Mouse (Mus musculus) midbrain, embryonic 16.5 days (tissue): ENCODE data around the gene Twsg1. TPM values are rescaled to one million over a fixed set of nuclear protein-coding genes. Genes with fewer than 3 reads are reported as not detected.

ENCODE experiments used
- ATAC-seq: fragments of 200-750 bp; cut with Nextera tagmentation; 2 replicates; pipeline ENCODE4 v1.8.0; 2017; ENCODE audit warnings: moderate TSS enrichment
- H3K27ac ChIP-seq: fragments of 300-500 bp; sonication (generic); 2 replicates; pipeline ENCODE4 v1.5.1; 2014; ENCODE audit warnings: mild to moderate bottlenecking, low read length, mixed read lengths
- H3K27me3 ChIP-seq: fragments of 300-500 bp; sonication (generic); 2 replicates; pipeline ENCODE4 v1.6.1; 2014; ENCODE audit warnings: low read depth, low read length, mixed read lengths; ENCODE audit not compliant: control insufficient read depth, insufficient read depth
- H3K36me3 ChIP-seq: fragments of 300-500 bp; sonication (generic); 2 replicates; pipeline ENCODE4 v1.6.1; 2014; ENCODE audit warnings: mild to moderate bottlenecking, low read length, moderate library complexity, mixed read lengths; ENCODE audit not compliant: control insufficient read depth, insufficient read depth
- H3K4me1 ChIP-seq: fragments of 300-500 bp; sonication (generic); 2 replicates; pipeline ENCODE4 v1.6.1; 2014; ENCODE audit warnings: mild to moderate bottlenecking, low read length, mixed read lengths; ENCODE audit not compliant: control insufficient read depth, insufficient read depth
- H3K4me2 ChIP-seq: fragments of 300-500 bp; sonication (generic); 2 replicates; pipeline ENCODE4 v1.6.1; 2014; ENCODE audit warnings: mild to moderate bottlenecking, low read length, mixed read lengths
- H3K4me3 ChIP-seq: fragments of 300-500 bp; sonication (generic); 2 replicates; pipeline ENCODE4 v1.5.1; 2014; ENCODE audit warnings: low read depth, mild to moderate bottlenecking, low read length, moderate library complexity, mixed read lengths
- H3K9ac ChIP-seq: fragments of 300-500 bp; sonication (generic); 2 replicates; pipeline ENCODE4 v1.6.1; 2014; ENCODE audit warnings: low read depth, low read length, mixed read lengths
- H3K9me3 ChIP-seq: fragments of 300-500 bp; sonication (generic); replicated peaks from 2 replicates; pipeline ENCODE4 v1.6.1; 2014; ENCODE audit warnings: mild to moderate bottlenecking, low read length, mixed read lengths; ENCODE audit not compliant: control insufficient read depth, poor library complexity, severe bottlenecking
- WGBS: fragments of 180-500 bp; shearing (Covaris S2); extraction: QIAGEN DNeasy Blood & Tissue Kit; methylation state at CpG from one replicate; pipeline ENCODE4 v1.1.7; 2014; 5-methylcytosine and 5-hydroxymethylcytosine counted together
- polyA plus RNA-seq: library from polyadenylated mRNA; unstranded; fragments of >200 nt; fragmentation: Nextera tagmentation; extraction: Ambion mirVana; gene quantifications from 2 replicates; pipeline ENCODE4 v1.2.1, GENCODE M21; 2015

Gene Twsg1
- polyA plus RNA-seq, 1 experiment from 2014 or later: 47.1 TPM

DNA sequence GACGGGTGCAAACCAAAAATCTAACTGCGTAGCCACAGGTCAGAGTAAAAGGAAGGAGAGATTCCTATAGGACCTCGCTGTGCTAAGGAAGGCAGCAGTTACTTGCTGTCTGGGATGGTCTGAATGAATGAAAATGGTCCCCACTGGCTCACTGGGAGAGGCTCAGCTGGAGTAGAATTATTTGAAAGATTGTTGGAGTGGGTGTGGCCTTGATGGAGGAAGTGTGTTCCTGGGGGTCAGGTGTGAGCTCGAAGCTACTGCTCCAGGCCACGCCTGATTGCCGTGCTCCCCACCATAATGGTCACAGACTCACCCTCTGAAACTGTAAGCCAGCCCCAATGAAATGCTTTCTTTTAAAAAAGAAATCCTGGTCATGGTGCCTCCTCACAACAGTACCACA lies 9.8 kb downstream of the Twsg1 start:
- no peak overlapping the region for H3K4me3 ChIP-seq
- H3K27ac ChIP-seq: no peak overlapping the region
- WGBS: 88% methylated on average over 6 of the region's 6 CpGs
- peaks cover 11% of the 10 kb centered on the region; the same call in 1 of the 2 replicates for H3K36me3 ChIP-seq
- H3K4me1 ChIP-seq: no peaks in the 10 kb centered on the region
- H3K9me3 ChIP-seq: no peaks in the 10 kb centered on the region
- H3K27me3 ChIP-seq: no peaks in the 10 kb centered on the region
- ATAC-seq: no peak
- no peak overlapping the region for H3K9ac ChIP-seq
- no peak overlapping the region for H3K4me2 ChIP-seq

DNA sequence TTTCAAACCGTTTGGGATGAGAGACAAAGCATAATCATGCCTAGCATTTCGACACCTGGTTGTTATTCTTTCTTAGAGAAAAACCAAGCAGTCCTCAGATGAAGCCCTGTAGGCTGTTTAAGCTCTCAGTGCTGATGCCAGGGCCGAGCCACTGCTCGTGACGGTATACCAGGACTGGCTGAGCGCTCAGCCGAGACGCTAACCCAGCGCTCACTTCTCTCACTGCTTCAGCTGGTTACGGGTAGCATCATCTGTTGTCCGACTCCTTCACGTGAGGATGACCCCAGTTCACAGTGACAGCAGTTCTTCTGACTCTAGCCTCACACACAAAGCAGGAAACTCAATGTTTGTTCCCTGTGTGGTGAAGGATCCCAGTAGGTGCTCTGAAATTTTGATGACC lies 10.8 kb downstream of the Twsg1 start:
- WGBS: 72% methylated on average over 12 of the region's 12 CpGs
- no peak overlapping the region for H3K27ac ChIP-seq
- H3K9me3 ChIP-seq: no peaks in the 10 kb centered on the region
- H3K9ac ChIP-seq: no peak overlapping the region
- H3K36me3 ChIP-seq: peaks cover 15% of the 10 kb centered on the region; the same call in 1 of the 2 replicates
- H3K4me1 ChIP-seq: no peaks in the 10 kb centered on the region
- no peak overlapping the region for H3K4me3 ChIP-seq
- no peak for ATAC-seq
- H3K4me2 ChIP-seq: no peak overlapping the region
- no peaks in the 10 kb centered on the region for H3K27me3 ChIP-seq

GRCm38 (mm10) chr17:65939461-65940192 lies 11.4 kb downstream of the Twsg1 start:
- Histone ChIP-seq H3K9ac (no peak overlapping the region), H3K4me3 (no peak overlapping the region), H3K4me1 (no peaks in the 10 kb centered on the region), H3K27ac (no peak overlapping the region), H3K4me2 (no peak overlapping the region), H3K27me3 (no peaks in the 10 kb centered on the region), H3K9me3 (no peaks in the 10 kb centered on the region), H3K36me3 (peaks cover 15% of the 10 kb centered on the region; the same call in 1 of the 2 replicates)
- no peak for ATAC-seq
- WGBS: 74% methylated on average over 14 of the region's 14 CpGs

DNA sequence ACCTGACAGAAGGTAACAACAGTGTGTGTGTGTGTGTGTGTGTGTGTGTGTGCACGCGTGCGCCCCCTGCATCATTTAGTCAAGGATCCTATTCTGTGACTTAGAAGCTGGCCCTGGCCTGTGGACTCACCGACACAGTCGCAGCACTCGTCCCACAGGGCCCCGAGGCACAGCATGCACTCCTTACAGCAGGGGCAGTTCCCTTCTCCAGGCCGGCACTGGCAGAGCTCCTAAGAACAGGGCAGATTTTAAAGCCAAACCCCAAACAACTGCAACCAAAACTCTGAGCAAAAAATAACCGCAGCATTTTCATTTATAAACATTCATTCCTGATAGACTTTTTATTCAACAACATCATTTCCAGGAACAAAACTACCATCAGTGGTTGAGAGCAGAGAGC lies 13.4 kb downstream of the Twsg1 start:
- Histone ChIP-seq H3K9ac (no peak overlapping the region), H3K27ac (no peak overlapping the region), H3K4me3 (no peak overlapping the region), H3K9me3 (no peaks in the 10 kb centered on the region), H3K36me3 (peaks cover 25% of the 10 kb centered on the region), H3K27me3 (no peaks in the 10 kb centered on the region), H3K4me1 (no peaks in the 10 kb centered on the region), H3K4me2 (no peak overlapping the region)
- ATAC-seq: no peak
- 92% methylated on average over 9 of the region's 9 CpGs for WGBS

DNA sequence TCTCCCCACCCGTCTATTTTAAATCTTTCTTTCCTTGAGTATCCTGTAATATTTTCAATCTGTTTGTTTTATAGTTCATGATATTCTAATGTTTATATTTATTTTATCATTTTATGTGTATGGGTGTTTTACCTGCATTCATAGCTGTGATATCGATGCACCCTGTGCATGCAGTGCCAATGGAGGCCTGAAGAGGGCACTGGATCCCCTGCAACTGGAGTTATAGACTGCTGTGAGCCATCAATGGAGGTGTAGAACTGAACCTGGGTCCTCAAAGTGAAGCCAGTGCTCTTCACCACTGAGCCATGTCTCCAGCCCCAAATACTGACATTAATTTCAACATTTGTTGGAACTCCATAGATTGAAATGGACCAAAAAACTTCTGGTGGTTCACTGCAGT lies 17.3 kb downstream of the Twsg1 start:
- Histone ChIP-seq H3K9me3 (no peaks in the 10 kb centered on the region), H3K27me3 (no peaks in the 10 kb centered on the region), H3K36me3 (peaks cover 29% of the 10 kb centered on the region), H3K9ac (no peak overlapping the region), H3K27ac (no peak overlapping the region), H3K4me1 (peaks cover 2% of the 10 kb centered on the region; the same call in 1 of the 2 replicates), H3K4me2 (no peak overlapping the region), H3K4me3 (no peak overlapping the region)
- 96% methylated on average over 2 of the region's 2 CpGs for WGBS
- ATAC-seq: no peak

- no peak overlapping the region for H3K9ac ChIP-seq
- no peaks in the 10 kb centered on the region for H3K9me3 ChIP-seq
- H3K27me3 ChIP-seq: no peaks in the 10 kb centered on the region
- WGBS: 24% methylated on average over 6 of the region's 6 CpGs
- no peak overlapping the region for H3K4me3 ChIP-seq
- no peak overlapping the region for H3K4me2 ChIP-seq
- peaks cover 32% of the 10 kb centered on the region for H3K36me3 ChIP-seq
- ATAC-seq: peak; percentile 39
- peak overlapping the region; percentile 30; the same call in 1 of the 2 replicates for H3K27ac ChIP-seq
- H3K4me1 ChIP-seq: peaks cover 2% of the 10 kb centered on the region; the same call in 1 of the 2 replicates
These were observed 19.5 kb downstream of the Twsg1 start for GRCm38 (mm10) chr17:65931525-65931924.

- peaks cover 2% of the 10 kb centered on the region; the same call in 1 of the 2 replicates for H3K4me1 ChIP-seq
- H3K4me3 ChIP-seq: no peak overlapping the region
- H3K9me3 ChIP-seq: no peaks in the 10 kb centered on the region
- no peak overlapping the region for H3K9ac ChIP-seq
- peak overlapping the region; percentile 30; the same call in 1 of the 2 replicates for H3K27ac ChIP-seq
- H3K36me3 ChIP-seq: peaks cover 30% of the 10 kb centered on the region
- no peak overlapping the region for H3K4me2 ChIP-seq
- no peaks in the 10 kb centered on the region for H3K27me3 ChIP-seq
- WGBS: 82% methylated on average over 6 of the region's 6 CpGs
- no peak for ATAC-seq
These were observed 20.1 kb downstream of the Twsg1 start for GRCm38 (mm10) chr17:65930960-65931359.

DNA sequence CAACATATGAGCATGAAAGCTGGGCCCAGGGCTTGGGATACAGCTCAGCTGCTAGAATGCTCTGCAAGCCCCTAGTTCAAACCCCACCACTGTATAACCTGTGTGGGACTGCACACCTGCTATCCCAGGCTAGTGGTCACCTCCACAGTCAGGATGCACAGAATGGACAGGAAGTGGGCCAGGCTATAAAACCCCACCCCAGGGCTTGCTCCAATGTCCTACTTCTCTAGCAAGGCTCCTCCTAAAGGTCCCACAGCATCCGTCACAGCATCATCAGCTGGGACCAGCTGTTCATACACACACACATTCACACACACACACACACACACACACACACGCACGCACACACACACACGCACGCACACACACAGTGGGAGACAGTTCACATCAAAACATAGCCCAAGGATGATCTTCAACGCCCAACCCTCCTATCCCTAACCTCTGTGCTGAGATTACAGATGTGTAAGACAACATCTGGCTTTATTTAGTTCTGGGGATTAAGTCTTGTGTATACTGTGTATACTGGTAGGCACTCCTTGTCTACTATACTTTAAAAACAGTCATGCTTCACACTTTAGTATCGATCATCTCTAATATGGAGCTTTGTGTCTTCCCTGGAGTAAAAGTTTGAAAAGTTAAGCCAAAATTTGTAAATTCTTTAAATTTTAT lies 20.7 kb downstream of the Twsg1 start:
- 81% methylated on average over 7 of the region's 7 CpGs for WGBS
- peaks cover 2% of the 10 kb centered on the region; the same call in 1 of the 2 replicates for H3K4me1 ChIP-seq
- H3K4me2 ChIP-seq: no peak overlapping the region
- peaks cover 31% of the 10 kb centered on the region for H3K36me3 ChIP-seq
- no peaks in the 10 kb centered on the region for H3K27me3 ChIP-seq
- H3K27ac ChIP-seq: no peak overlapping the region
- H3K9ac ChIP-seq: no peak overlapping the region
- no peak for ATAC-seq
- no peaks in the 10 kb centered on the region for H3K9me3 ChIP-seq
- no peak overlapping the region for H3K4me3 ChIP-seq

DNA sequence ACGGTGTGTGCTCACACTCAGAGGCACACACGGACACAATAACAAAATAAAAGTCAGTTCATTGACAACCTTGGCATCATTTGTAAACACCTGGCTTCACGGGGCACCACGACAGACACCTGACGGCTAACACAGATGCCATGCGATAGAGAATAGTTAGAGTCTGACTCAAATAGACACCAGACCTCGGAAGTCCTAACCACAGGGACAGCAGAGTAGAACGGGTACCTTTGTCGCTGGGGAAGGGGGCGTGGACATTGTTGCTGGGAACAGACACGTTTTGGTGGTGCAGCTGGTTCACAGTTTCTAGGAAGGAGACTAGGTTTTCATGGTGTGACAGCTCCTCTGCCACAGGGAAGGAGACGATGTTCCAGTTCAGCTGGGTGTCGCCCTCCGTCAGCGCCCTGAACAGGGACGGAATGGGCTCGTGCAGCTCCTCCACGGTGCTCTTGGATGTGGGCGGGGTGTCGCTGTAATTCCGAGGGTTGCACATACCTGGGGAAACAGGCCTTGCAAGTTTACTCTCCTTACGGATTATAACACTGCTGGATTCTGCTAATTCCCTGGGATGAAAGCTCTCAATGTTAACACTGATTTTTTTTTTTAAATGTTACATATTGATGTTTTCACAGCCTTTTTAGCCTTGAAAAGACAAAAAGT lies 21.6 kb downstream of the Twsg1 start:
- peaks cover 35% of the 10 kb centered on the region for H3K36me3 ChIP-seq

More for the DNA sequence above, 21.6 kb downstream of the Twsg1 start:
- ATAC-seq: no peak
- H3K27ac ChIP-seq: no peak overlapping the region
- WGBS: 92% methylated on average over 22 of the region's 22 CpGs
- no peaks in the 10 kb centered on the region for H3K27me3 ChIP-seq
- no peak overlapping the region for H3K4me3 ChIP-seq
- H3K4me2 ChIP-seq: no peak overlapping the region
- peaks cover 2% of the 10 kb centered on the region; the same call in 1 of the 2 replicates for H3K4me1 ChIP-seq
- no peak overlapping the region for H3K9ac ChIP-seq
- H3K9me3 ChIP-seq: no peaks in the 10 kb centered on the region
